In genomic region chr2:90974101-90974500, GRCm38 (mm10) we compare ENCODE assay signal across 15 mouse cellular contexts.
"Had no signal": no experiment of that assay in that cellular context is flagged by ENCODE, and none has a peak within 500 bp of the region (broad histone marks: within the 10 kb centered on the region; RNA-seq: fewer than 3 reads in every experiment).

No protein-coding gene starts in this region.

- DNase-seq: kidney, adult 9 months; kidney, postnatal 36 days; lung, embryonic 14.5 days; lung, postnatal 10 days; lung, postnatal 4 days; right cerebral cortex, adult 18-20 months; thymus, adult 18-20 months; thymus, postnatal 14 days had no signal

- H3K4me3 ChIP-seq: limb, embryonic 15.5 days; liver, embryonic 12.5 days; midbrain, embryonic 10.5 days; neural tube, embryonic 13.5 days had no signal

- H3K9me3 ChIP-seq: limb, embryonic 15.5 days; liver, embryonic 12.5 days; midbrain, embryonic 10.5 days; neural tube, embryonic 13.5 days had no signal

- H3K9ac ChIP-seq: limb, embryonic 15.5 days; liver, embryonic 12.5 days; lung, embryonic 14.5 days; neural tube, embryonic 13.5 days had no signal

- ATAC-seq: liver, embryonic 12.5 days; midbrain, embryonic 16.5 days had no signal

- H3K27me3 ChIP-seq: limb, embryonic 15.5 days; liver, embryonic 12.5 days; neural tube, embryonic 13.5 days had no signal

- H3K4me2 ChIP-seq: limb, embryonic 15.5 days; liver, embryonic 12.5 days; lung, embryonic 14.5 days; neural tube, embryonic 13.5 days had no signal

- H3K4me1 ChIP-seq: limb, embryonic 15.5 days; midbrain, embryonic 10.5 days; neural tube, embryonic 13.5 days had no signal

- H3K27ac ChIP-seq: kidney, postnatal 0 days; limb, embryonic 15.5 days; liver, embryonic 12.5 days; midbrain, embryonic 10.5 days; neural tube, embryonic 13.5 days; stomach, postnatal 0 days had no signal
